Mouse (Mus musculus): Measurements from ENCODE around the gene Plagl2. TPM values are rescaled to one million over a fixed set of nuclear protein-coding genes. Genes with fewer than 3 reads are reported as not detected.

The Plagl2 gene
- polyA plus RNA-seq, 1 experiment from 2014 or later, result 21.4 TPM

DNA sequence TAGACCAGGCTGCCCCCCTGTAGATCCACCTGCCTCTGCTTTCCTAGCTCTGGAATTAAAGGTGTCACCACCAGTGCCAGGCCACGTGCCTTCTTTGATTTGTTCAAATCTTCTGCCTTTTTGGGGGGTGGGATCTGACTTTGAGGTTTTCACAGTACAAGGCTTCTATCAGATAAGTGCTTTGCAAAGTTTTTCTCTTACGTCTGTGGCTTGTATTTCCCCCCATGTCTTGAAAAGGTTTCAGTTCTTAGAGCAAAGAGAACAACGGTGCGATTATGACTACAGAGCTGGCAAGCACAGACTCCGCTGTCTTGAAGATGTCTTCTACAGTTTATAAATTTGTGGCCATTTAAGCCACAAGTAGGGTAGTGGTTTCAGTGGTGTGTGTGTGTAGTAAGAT, 29.8 kb downstream of the Plagl2 start:
- H3K27ac ChIP-seq, result no peak overlapping the region
- H3K36me3 ChIP-seq (replicated peaks), result peaks cover 33% of the 10 kb centered on the region
- WGBS, result 94% methylated on average over 5 of the region's 5 CpGs
- no peaks in the 10 kb centered on the region for H3K4me1 ChIP-seq
- no peak overlapping the region for H3K9ac ChIP-seq
- no peaks in the 10 kb centered on the region for H3K9me3 ChIP-seq
- ATAC-seq (ENCODE audit: low FRiP score), result no peak
- no peaks in the 10 kb centered on the region for H3K27me3 ChIP-seq
- no peak overlapping the region for H3K4me3 ChIP-seq (replicated peaks)
- H3K4me2 ChIP-seq, result no peak overlapping the region

- ATAC-seq (ENCODE audit: low FRiP score), result no peak
- Histone ChIP-seq H3K27me3 (no peaks in the 10 kb centered on the region), H3K4me1 (no peaks in the 10 kb centered on the region), H3K36me3 (replicated peaks) (peaks cover 55% of the 10 kb centered on the region), H3K27ac (no peak overlapping the region), H3K9ac (no peak overlapping the region), H3K4me3 (replicated peaks) (no peak overlapping the region), H3K9me3 (no peaks in the 10 kb centered on the region), H3K4me2 (no peak overlapping the region)
- WGBS, result 88% methylated on average over 5 of the region's 5 CpGs
Observed at GRCm38 (mm10) chr2:153209286-153209685, 31.9 kb downstream of the Plagl2 start.

GRCm38 (mm10) chr2:153208149-153208548, 33.1 kb downstream of the Plagl2 start:
- no peaks in the 10 kb centered on the region for H3K27me3 ChIP-seq
- H3K4me3 ChIP-seq (replicated peaks), result no peak overlapping the region
- no peak overlapping the region for H3K27ac ChIP-seq
- H3K36me3 ChIP-seq (replicated peaks), result peaks cover 64% of the 10 kb centered on the region
- H3K4me1 ChIP-seq, result no peaks in the 10 kb centered on the region
- ATAC-seq (ENCODE audit: low FRiP score), result no peak
- WGBS, result 100% methylated on average over 2 of the region's 2 CpGs
- no peaks in the 10 kb centered on the region for H3K9me3 ChIP-seq
- H3K9ac ChIP-seq, result no peak overlapping the region
- no peak overlapping the region for H3K4me2 ChIP-seq

GRCm38 (mm10) chr2:153202766-153203165, 38.5 kb downstream of the Plagl2 start:
- H3K36me3 ChIP-seq (replicated peaks), result peaks cover 79% of the 10 kb centered on the region
- H3K4me3 ChIP-seq (replicated peaks), result no peak overlapping the region
- no peak overlapping the region for H3K9ac ChIP-seq
- no peaks in the 10 kb centered on the region for H3K27me3 ChIP-seq
- peaks cover 4% of the 10 kb centered on the region; the same call in 1 of the 2 replicates for H3K4me1 ChIP-seq
- H3K4me2 ChIP-seq, result no peak overlapping the region
- WGBS, result 77% methylated on average over 1 of the region's 1 CpGs
- no peak overlapping the region for H3K27ac ChIP-seq
- no peaks in the 10 kb centered on the region for H3K9me3 ChIP-seq
- ATAC-seq (ENCODE audit: low FRiP score), result no peak

- 94% methylated on average over 2 of the region's 2 CpGs for WGBS
Observed at GRCm38 (mm10) chr2:153199114-153199513, 42.1 kb downstream of the Plagl2 start.

GRCm38 (mm10) chr2:153198485-153198884, 42.7 kb downstream of the Plagl2 start:
- no peaks in the 10 kb centered on the region for H3K27me3 ChIP-seq
- H3K4me1 ChIP-seq, result peaks cover 4% of the 10 kb centered on the region; the same call in 1 of the 2 replicates
- peaks cover 68% of the 10 kb centered on the region for H3K36me3 ChIP-seq (replicated peaks)
- no peak overlapping the region for H3K4me3 ChIP-seq (replicated peaks)
- no peak overlapping the region for H3K4me2 ChIP-seq
- H3K9ac ChIP-seq, result no peak overlapping the region
- no peaks in the 10 kb centered on the region for H3K9me3 ChIP-seq
- WGBS, result 76% methylated on average over 5 of the region's 5 CpGs
- ATAC-seq (ENCODE audit: low FRiP score), result no peak
- H3K27ac ChIP-seq, result no peak overlapping the region

More at GRCm38 (mm10) chr2:153199114-153199513, 42.1 kb downstream of the Plagl2 start:
- Histone ChIP-seq H3K27me3 (no peaks in the 10 kb centered on the region), H3K4me2 (no peak overlapping the region), H3K36me3 (replicated peaks) (peaks cover 71% of the 10 kb centered on the region), H3K9me3 (no peaks in the 10 kb centered on the region), H3K9ac (no peak overlapping the region), H3K27ac (no peak overlapping the region), H3K4me3 (replicated peaks) (no peak overlapping the region), H3K4me1 (peaks cover 4% of the 10 kb centered on the region; the same call in 1 of the 2 replicates)
- no peak for ATAC-seq (ENCODE audit: low FRiP score)

DNA sequence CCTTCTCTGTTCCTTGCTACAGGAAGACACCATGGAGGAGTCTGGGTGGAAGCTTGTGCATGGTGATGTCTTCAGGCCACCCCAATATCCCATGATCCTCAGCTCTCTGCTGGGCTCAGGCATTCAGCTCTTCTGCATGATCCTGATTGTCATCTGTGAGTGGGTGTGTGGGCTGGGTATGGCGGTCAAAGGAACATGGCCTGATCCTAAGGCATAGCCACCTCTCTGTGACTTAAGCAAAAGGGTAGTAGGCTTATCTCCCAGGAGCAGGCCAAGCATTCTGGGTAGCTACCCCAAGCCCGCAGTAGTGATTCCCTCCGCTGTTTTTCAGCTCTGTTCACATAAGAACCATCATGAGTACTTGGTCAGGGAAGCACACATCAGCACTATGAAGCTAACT, 47.0 kb downstream of the Plagl2 start:
- Histone ChIP-seq H3K27ac (no peak overlapping the region), H3K9me3 (no peaks in the 10 kb centered on the region), H3K36me3 (replicated peaks) (peaks cover 76% of the 10 kb centered on the region), H3K27me3 (no peaks in the 10 kb centered on the region), H3K4me1 (no peaks in the 10 kb centered on the region), H3K4me2 (no peak overlapping the region), H3K4me3 (replicated peaks) (no peak overlapping the region), H3K9ac (no peak overlapping the region)
- 98% methylated on average over 3 of the region's 3 CpGs for WGBS
- ATAC-seq (ENCODE audit: low FRiP score), result no peak

- no peak overlapping the region for H3K9ac ChIP-seq
- H3K4me3 ChIP-seq (replicated peaks), result no peak overlapping the region
- no peak overlapping the region for H3K4me2 ChIP-seq
- ATAC-seq (ENCODE audit: low FRiP score), result no peak
- H3K36me3 ChIP-seq (replicated peaks), result peaks cover 88% of the 10 kb centered on the region
- H3K4me1 ChIP-seq, result no peaks in the 10 kb centered on the region
- no peaks in the 10 kb centered on the region for H3K9me3 ChIP-seq
- WGBS, result 79% methylated on average over 2 of the region's 2 CpGs
- no peak overlapping the region for H3K27ac ChIP-seq
- no peaks in the 10 kb centered on the region for H3K27me3 ChIP-seq
Observed at GRCm38 (mm10) chr2:153191242-153191641, 50.0 kb downstream of the Plagl2 start.

GRCm38 (mm10) chr2:153187848-153188247, 53.4 kb downstream of the Plagl2 start:
- Histone ChIP-seq H3K4me3 (replicated peaks) (no peak overlapping the region), H3K9me3 (no peaks in the 10 kb centered on the region), H3K36me3 (replicated peaks) (peaks cover 95% of the 10 kb centered on the region), H3K4me2 (no peak overlapping the region), H3K9ac (no peak overlapping the region), H3K4me1 (no peaks in the 10 kb centered on the region), H3K27me3 (no peaks in the 10 kb centered on the region), H3K27ac (no peak overlapping the region)
- 87% methylated on average over 2 of the region's 2 CpGs for WGBS
- no peak for ATAC-seq (ENCODE audit: low FRiP score)

GRCm38 (mm10) chr2:153186176-153186591, 55.0 kb downstream of the Plagl2 start:
- Histone ChIP-seq H3K36me3 (replicated peaks) (peaks cover 92% of the 10 kb centered on the region), H3K9me3 (no peaks in the 10 kb centered on the region), H3K4me2 (no peak overlapping the region), H3K27ac (no peak overlapping the region), H3K4me1 (no peaks in the 10 kb centered on the region), H3K27me3 (no peaks in the 10 kb centered on the region), H3K9ac (no peak overlapping the region), H3K4me3 (replicated peaks) (no peak overlapping the region)
- ATAC-seq (ENCODE audit: low FRiP score), result no peak
- WGBS, result 76% methylated on average over 2 of the region's 2 CpGs

DNA sequence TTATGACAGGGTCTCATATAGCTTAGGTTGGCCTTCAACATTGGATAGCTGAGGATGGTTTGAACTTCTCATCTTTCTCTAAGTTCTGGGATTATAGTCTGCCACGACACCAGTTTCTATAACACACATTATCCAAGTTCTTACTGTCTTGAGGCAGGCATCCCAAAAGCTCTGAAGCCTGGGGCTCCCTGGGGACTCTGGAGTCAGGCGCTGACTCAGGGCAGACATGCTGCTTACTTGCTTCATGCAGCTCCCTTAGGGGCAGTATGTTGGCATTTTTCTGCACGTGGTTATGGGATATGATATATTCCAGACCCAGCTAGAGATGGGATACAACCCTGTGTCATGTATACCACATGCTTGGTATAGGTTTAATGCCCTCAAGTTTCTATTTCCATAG, 61.3 kb downstream of the Plagl2 start:
- no peaks in the 10 kb centered on the region for H3K27me3 ChIP-seq
- no peaks in the 10 kb centered on the region for H3K9me3 ChIP-seq
- H3K9ac ChIP-seq, result no peak overlapping the region
- peaks cover 48% of the 10 kb centered on the region for H3K36me3 ChIP-seq (replicated peaks)
- H3K4me3 ChIP-seq (replicated peaks), result no peak overlapping the region
- ATAC-seq (ENCODE audit: low FRiP score), result no peak
- H3K27ac ChIP-seq, result no peak overlapping the region
- H3K4me2 ChIP-seq, result no peak overlapping the region
- no peaks in the 10 kb centered on the region for H3K4me1 ChIP-seq
- WGBS, result 96% methylated on average over 3 of the region's 3 CpGs

- Histone ChIP-seq H3K4me2 (no peak overlapping the region), H3K36me3 (replicated peaks) (peaks cover 41% of the 10 kb centered on the region), H3K4me1 (no peaks in the 10 kb centered on the region), H3K27me3 (no peaks in the 10 kb centered on the region), H3K9ac (no peak overlapping the region), H3K9me3 (no peaks in the 10 kb centered on the region), H3K4me3 (replicated peaks) (no peak overlapping the region), H3K27ac (no peak overlapping the region)
- ATAC-seq (ENCODE audit: low FRiP score), result no peak
- WGBS, result 92% methylated on average over 10 of the region's 10 CpGs
Observed at GRCm38 (mm10) chr2:153179126-153179860, 61.9 kb downstream of the Plagl2 start.

All from forebrain, embryonic 12.5 days (tissue).